Mouse (Mus musculus) lung, embryonic 14.5 days (tissue): ENCODE results near the gene Oser1. TPM values are rescaled to one million over a fixed set of nuclear protein-coding genes. Genes with fewer than 3 reads are reported as not detected.

Experiments used
- ATAC-seq: fragments of 200-750 bp; cut with Nextera tagmentation; 2 replicates; pipeline ENCODE4 v1.8.0; 2017; ENCODE audit warnings: mild to moderate bottlenecking, moderate TSS enrichment, moderate library complexity; ENCODE audit not compliant: insufficient read depth
- DNase-seq: peaks from one replicate; pipeline ENCODE4 v3.0.0-alpha.2; 2015
- H3K27ac ChIP-seq: fragments of 300-500 bp; sonication (generic); 2 replicates; pipeline ENCODE4 v1.5.1; 2014; ENCODE audit warnings: low read depth, mild to moderate bottlenecking, moderate library complexity
- H3K27me3 ChIP-seq: fragments of 300-500 bp; sonication (generic); 2 replicates; pipeline ENCODE4 v1.6.1; 2014; ENCODE audit warnings: low read length, control low read depth; ENCODE audit not compliant: insufficient read depth
- H3K36me3 ChIP-seq: fragments of 300-500 bp; sonication (generic); 2 replicates; pipeline ENCODE4 v1.6.1; 2014; ENCODE audit warnings: control low read depth; ENCODE audit not compliant: insufficient read depth
- H3K4me1 ChIP-seq: fragments of 300-500 bp; sonication (generic); 2 replicates; pipeline ENCODE4 v1.6.1; 2014; ENCODE audit warnings: antibody characterized with exemption, control low read depth; ENCODE audit not compliant: insufficient read depth
- H3K4me2 ChIP-seq: fragments of 300-500 bp; sonication (generic); 2 replicates; pipeline ENCODE4 v1.6.1; 2014; ENCODE audit warnings: mild to moderate bottlenecking
- H3K4me3 ChIP-seq: fragments of 300-500 bp; sonication (generic); 2 replicates; pipeline ENCODE4 v1.5.1; 2014; ENCODE audit warnings: low read depth, low read length
- H3K9ac ChIP-seq: fragments of 300-500 bp; sonication (generic); 2 replicates; pipeline ENCODE4 v1.6.1; 2014
- H3K9me3 ChIP-seq: fragments of 300-500 bp; sonication (generic); 2 replicates; pipeline ENCODE4 v1.6.1; 2016; ENCODE audit warnings: low read depth, low read length, control low read depth
- CTCF ChIP-seq: IDR thresholded peaks from 2 replicates; pipeline ENCODE4 v1.5.1; 2016; ENCODE audit warnings: antibody characterized with exemption, low read depth
- WGBS: fragments of 180-500 bp; shearing (Covaris S2); extraction: QIAGEN DNeasy Blood & Tissue Kit; methylation state at CpG from one replicate; pipeline ENCODE4 v1.1.7; 2014; 5-methylcytosine and 5-hydroxymethylcytosine counted together
- polyA plus RNA-seq: library from polyadenylated mRNA; unstranded; fragments of >200 nt; fragmentation: Nextera tagmentation; extraction: Ambion mirVana; gene quantifications from 2 replicates; pipeline ENCODE4 v1.2.1, GENCODE M21; 2014

The Oser1 gene
- polyA plus RNA-seq, 1 experiment from 2014 or later: 90.7 TPM

DNA sequence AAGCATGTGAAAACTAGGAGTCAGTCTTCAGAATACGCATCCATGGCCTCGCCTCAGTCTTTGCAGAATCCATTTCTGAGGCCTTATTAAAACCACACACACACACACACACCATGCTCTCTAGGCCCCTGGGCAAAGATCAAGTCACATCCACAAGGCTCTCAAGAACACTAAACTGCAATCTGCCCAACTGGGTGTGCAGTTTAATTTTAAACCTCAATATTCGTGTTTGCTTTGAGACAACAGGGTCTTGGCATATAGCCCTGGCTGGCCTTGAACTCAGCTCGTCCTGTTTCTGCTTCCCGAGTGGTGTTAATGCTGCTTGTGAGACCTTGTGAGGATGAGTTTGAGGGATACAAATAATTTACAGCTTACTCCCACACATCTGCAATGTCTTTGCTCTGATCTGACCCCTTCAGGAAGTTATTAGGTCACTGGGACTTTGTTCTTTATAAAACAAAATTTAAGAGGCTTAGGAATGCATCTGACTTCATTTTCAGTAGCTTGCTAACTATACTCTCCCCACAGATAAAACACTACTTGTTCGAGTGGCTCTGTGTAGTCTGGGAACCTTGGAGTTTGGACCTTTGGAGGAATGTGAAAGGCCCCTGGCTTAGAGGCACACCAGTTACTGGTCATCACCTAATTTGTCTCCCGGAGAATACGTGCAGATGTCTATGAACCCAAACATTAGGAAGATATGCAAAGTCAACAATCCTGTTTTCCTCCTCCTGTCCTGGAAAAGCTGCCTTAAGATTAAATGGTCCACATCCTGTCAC is 20.3 kb downstream of the Oser1 start:
- Histone ChIP-seq H3K36me3 (peaks cover 32% of the 10 kb centered on the region), H3K27ac (no peak overlapping the region; the same call in 1 of the 2 replicates), H3K27me3 (no peaks in the 10 kb centered on the region), H3K4me2 (no peak overlapping the region), H3K4me1 (no peaks in the 10 kb centered on the region), H3K9ac (no peak overlapping the region), H3K4me3 (no peak overlapping the region), H3K9me3 (no peaks in the 10 kb centered on the region)
- ATAC-seq (no peak), DNase-seq (peak; percentile 40)
- TF ChIP-seq CTCF: no peak
- WGBS: 50% methylated on average over 8 of the region's 8 CpGs

- H3K9me3 ChIP-seq: no peaks in the 10 kb centered on the region
- no peak overlapping the region for H3K9ac ChIP-seq
- H3K4me2 ChIP-seq: no peak overlapping the region
- 6% methylated on average over 8 of the region's 8 CpGs for WGBS
- DNase-seq (peak; percentile 97), ATAC-seq (peak; percentile 21; the same call in 1 of the 2 replicates)
- no peaks in the 10 kb centered on the region for H3K27me3 ChIP-seq
- H3K4me3 ChIP-seq: no peak overlapping the region
- H3K36me3 ChIP-seq: peaks cover 9% of the 10 kb centered on the region; the same call in 1 of the 2 replicates
- no peaks in the 10 kb centered on the region; the same call in 1 of the 2 replicates for H3K4me1 ChIP-seq
- H3K27ac ChIP-seq: no peak overlapping the region
- TF ChIP-seq CTCF: peak; percentile 99
Observed at GRCm38 (mm10) chr2:163401221-163401620, 23.3 kb downstream of the Oser1 start.

- Histone ChIP-seq H3K9ac (no peak overlapping the region), H3K4me3 (no peak overlapping the region), H3K36me3 (0 out of 2 replicates have a peak, but pooled peaks cover 2% of the 10 kb centered on the region), H3K4me2 (no peak overlapping the region), H3K9me3 (no peaks in the 10 kb centered on the region), H3K27ac (no peak overlapping the region), H3K27me3 (no peaks in the 10 kb centered on the region), H3K4me1 (no peaks in the 10 kb centered on the region; the same call in 1 of the 2 replicates)
- no peak for ATAC-seq
- WGBS: 62% methylated on average over 8 of the region's 8 CpGs
- TF ChIP-seq CTCF: no peak
- DNase-seq: no peak
Observed at GRCm38 (mm10) chr2:163399222-163399621, 25.3 kb downstream of the Oser1 start.

DNA sequence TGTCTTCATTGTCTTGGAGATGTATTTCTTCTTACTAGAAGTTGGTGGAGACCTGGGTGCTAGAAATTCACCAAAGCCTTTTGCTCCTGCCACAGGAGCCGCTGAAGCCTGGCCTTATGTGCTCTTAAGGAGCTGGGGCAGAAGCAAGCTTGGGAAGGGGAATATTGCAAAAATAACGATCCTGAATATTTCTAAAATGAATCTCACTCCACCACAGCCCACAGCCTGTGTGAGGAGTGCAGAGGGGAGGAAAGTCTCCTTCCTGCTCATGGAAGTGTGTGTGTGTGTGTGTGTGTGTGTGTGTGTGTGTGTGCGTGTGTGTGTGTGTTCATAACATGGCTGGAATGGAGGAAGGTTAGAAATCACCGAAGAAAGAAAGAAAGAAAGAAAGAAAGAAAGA is 25.7 kb downstream of the Oser1 start:
- Histone ChIP-seq H3K4me1 (no peaks in the 10 kb centered on the region; the same call in 1 of the 2 replicates), H3K27me3 (no peaks in the 10 kb centered on the region), H3K9me3 (no peaks in the 10 kb centered on the region), H3K9ac (no peak overlapping the region), H3K36me3 (no peaks in the 10 kb centered on the region), H3K4me2 (peak overlapping the region; percentile 56), H3K27ac (peak overlapping the region; percentile 85), H3K4me3 (no peak overlapping the region)
- ATAC-seq (no peak), DNase-seq (no peak)
- no peak for TF ChIP-seq CTCF
- WGBS: 72% methylated on average over 4 of the region's 4 CpGs

GRCm38 (mm10) chr2:163397905-163398304 is 26.6 kb downstream of the Oser1 start, which contains the start of gene Jph2:
TSS of gene Jph2 (minus strand) at chr2:163397993.
- Histone ChIP-seq H3K4me1 (no peaks in the 10 kb centered on the region; the same call in 1 of the 2 replicates), H3K4me3 (peak within 1 kb of the TSS; percentile 37), H3K27me3 (no peaks in the 10 kb centered on the region), H3K4me2 (peak within 1 kb of the TSS; percentile 56), H3K36me3 (no peaks in the 10 kb centered on the region), H3K27ac (peak within 1 kb of the TSS; percentile 85), H3K9me3 (no peaks in the 10 kb centered on the region), H3K9ac (peak within 1 kb of the TSS; percentile 49)
- peak; percentile 87 for ATAC-seq
- peak; percentile 33 for TF ChIP-seq CTCF
- DNase-seq: peak; percentile 81
- 6% methylated on average over 10 of the region's 10 CpGs for WGBS

- no peak for TF ChIP-seq CTCF
- no peaks in the 10 kb centered on the region for H3K36me3 ChIP-seq
- peak overlapping the region; percentile 85; the same call in 1 of the 2 replicates for H3K27ac ChIP-seq
- peak overlapping the region; percentile 37 for H3K4me3 ChIP-seq
- no peaks in the 10 kb centered on the region; the same call in 1 of the 2 replicates for H3K4me1 ChIP-seq
- 89% methylated on average over 19 of the region's 19 CpGs for WGBS
- H3K9ac ChIP-seq: peak overlapping the region; percentile 49
- DNase-seq (no peak), ATAC-seq (peak; percentile 3; the same call in 1 of the 2 replicates)
- H3K9me3 ChIP-seq: no peaks in the 10 kb centered on the region
- H3K27me3 ChIP-seq: no peaks in the 10 kb centered on the region
- peak overlapping the region; percentile 56 for H3K4me2 ChIP-seq
Observed at GRCm38 (mm10) chr2:163397071-163397470, 27.4 kb downstream of the Oser1 start.

- ATAC-seq (no peak), DNase-seq (no peak)
- no peak for TF ChIP-seq CTCF
- no peaks in the 10 kb centered on the region for H3K27me3 ChIP-seq
- peak overlapping the region; percentile 20 for H3K4me3 ChIP-seq
- no peak overlapping the region for H3K27ac ChIP-seq
- no peaks in the 10 kb centered on the region for H3K9me3 ChIP-seq
- WGBS: 72% methylated on average over 6 of the region's 6 CpGs
- no peaks in the 10 kb centered on the region for H3K36me3 ChIP-seq
- 0 out of 2 replicates have a peak overlapping the region, but pooled peaks have one; percentile 6 for H3K9ac ChIP-seq
- peak overlapping the region; percentile 56 for H3K4me2 ChIP-seq
- H3K4me1 ChIP-seq: no peaks in the 10 kb centered on the region; the same call in 1 of the 2 replicates
Observed at GRCm38 (mm10) chr2:163394977-163395376, 29.5 kb downstream of the Oser1 start.
